Mouse (Mus musculus): ENCODE measurements around the gene Wdr63. TPM values are rescaled to one million over a fixed set of nuclear protein-coding genes. Genes with fewer than 3 reads are reported as not detected.

Wdr63 gene
- polyA plus RNA-seq (2012; rRNA removed) = 61.5 and 63.7 TPM in 2 replicates

GRCm38 (mm10) chr3:146107921-146108571, at the start of gene Wdr63:
Wdr63 (minus strand) TSS chr3:146108130.
- no peaks in the 10 kb centered on the region for H3K36me3 ChIP-seq (ENCODE audit: control insufficient read depth, insufficient read depth, low read length)
- H3K27me3 ChIP-seq (ENCODE audit: control insufficient read depth, insufficient read depth, low read length) = no peaks in the 10 kb centered on the region
- H3K27ac ChIP-seq (ENCODE audit: control insufficient read depth, insufficient read depth, low read depth, low read length) = peak within 1 kb of the TSS; percentile 94
- TF ChIP-seq CTCF (IDR thresholded peaks at IDR 0.05; ENCODE audit: control insufficient read depth, insufficient read depth, insufficient replicate concordance, low read depth, low read length) = no peak
- TF ChIP-seq POLR2A (IDR thresholded peaks at IDR 0.05; ENCODE audit: control insufficient read depth, low read depth, low read length) = no peak
- H3K4me1 ChIP-seq (ENCODE audit: control insufficient read depth, insufficient read depth, low read length) = peaks cover 6% of the 10 kb centered on the region
- peak within 1 kb of the TSS; percentile 93 for H3K4me3 ChIP-seq (ENCODE audit: control insufficient read depth, low read depth, low read length)

- Histone ChIP-seq H3K4me3 (ENCODE audit: control insufficient read depth, low read depth, low read length) (no peak overlapping the region), H3K27me3 (ENCODE audit: control insufficient read depth, insufficient read depth, low read length) (no peaks in the 10 kb centered on the region), H3K27ac (ENCODE audit: control insufficient read depth, insufficient read depth, low read depth, low read length) (no peak overlapping the region), H3K4me1 (ENCODE audit: control insufficient read depth, insufficient read depth, low read length) (no peaks in the 10 kb centered on the region), H3K36me3 (ENCODE audit: control insufficient read depth, insufficient read depth, low read length) (no peaks in the 10 kb centered on the region)
- TF ChIP-seq POLR2A (IDR thresholded peaks at IDR 0.05; ENCODE audit: control insufficient read depth, low read depth, low read length) = no peak
- no peak for TF ChIP-seq CTCF (IDR thresholded peaks at IDR 0.05; ENCODE audit: control insufficient read depth, insufficient read depth, insufficient replicate concordance, low read depth, low read length)
Measured at GRCm38 (mm10) chr3:146156811-146157210, 48.9 kb upstream of the Wdr63 start.

- H3K27me3 ChIP-seq (ENCODE audit: control insufficient read depth, insufficient read depth, low read length) = no peaks in the 10 kb centered on the region
- TF ChIP-seq POLR2A (IDR thresholded peaks at IDR 0.05; ENCODE audit: control insufficient read depth, low read depth, low read length) = no peak
- no peak for TF ChIP-seq CTCF (IDR thresholded peaks at IDR 0.05; ENCODE audit: control insufficient read depth, insufficient read depth, insufficient replicate concordance, low read depth, low read length)
- H3K4me1 ChIP-seq (ENCODE audit: control insufficient read depth, insufficient read depth, low read length) = no peaks in the 10 kb centered on the region
- H3K27ac ChIP-seq (ENCODE audit: control insufficient read depth, insufficient read depth, low read depth, low read length) = no peak overlapping the region
- no peaks in the 10 kb centered on the region for H3K36me3 ChIP-seq (ENCODE audit: control insufficient read depth, insufficient read depth, low read length)
- no peak overlapping the region for H3K4me3 ChIP-seq (ENCODE audit: control insufficient read depth, low read depth, low read length)
Measured at GRCm38 (mm10) chr3:146155628-146156576, 48.0 kb upstream of the Wdr63 start.

- peaks cover 9% of the 10 kb centered on the region for H3K4me1 ChIP-seq (ENCODE audit: control insufficient read depth, insufficient read depth, low read length)
- H3K27me3 ChIP-seq (ENCODE audit: control insufficient read depth, insufficient read depth, low read length) = peaks cover 3% of the 10 kb centered on the region; the same call in 1 of the 2 replicates
- H3K27ac ChIP-seq (ENCODE audit: control insufficient read depth, insufficient read depth, low read depth, low read length) = no peak overlapping the region
- TF ChIP-seq CTCF (IDR thresholded peaks at IDR 0.05; ENCODE audit: control insufficient read depth, insufficient read depth, insufficient replicate concordance, low read depth, low read length) = no peak
- no peak for TF ChIP-seq POLR2A (IDR thresholded peaks at IDR 0.05; ENCODE audit: control insufficient read depth, low read depth, low read length)
- no peaks in the 10 kb centered on the region for H3K36me3 ChIP-seq (ENCODE audit: control insufficient read depth, insufficient read depth, low read length)
- H3K4me3 ChIP-seq (ENCODE audit: control insufficient read depth, low read depth, low read length) = no peak overlapping the region
Measured at GRCm38 (mm10) chr3:146153862-146154611, 46.1 kb upstream of the Wdr63 start.

- Histone ChIP-seq H3K36me3 (ENCODE audit: control insufficient read depth, insufficient read depth, low read length) (no peaks in the 10 kb centered on the region), H3K4me3 (ENCODE audit: control insufficient read depth, low read depth, low read length) (no peak overlapping the region), H3K27ac (ENCODE audit: control insufficient read depth, insufficient read depth, low read depth, low read length) (no peak overlapping the region), H3K27me3 (ENCODE audit: control insufficient read depth, insufficient read depth, low read length) (peaks cover 3% of the 10 kb centered on the region; the same call in 1 of the 2 replicates), H3K4me1 (ENCODE audit: control insufficient read depth, insufficient read depth, low read length) (peaks cover 9% of the 10 kb centered on the region)
- TF ChIP-seq POLR2A (IDR thresholded peaks at IDR 0.05; ENCODE audit: control insufficient read depth, low read depth, low read length) (no peak), CTCF (IDR thresholded peaks at IDR 0.05; ENCODE audit: control insufficient read depth, insufficient read depth, insufficient replicate concordance, low read depth, low read length) (no peak)
Measured at GRCm38 (mm10) chr3:146152913-146153312, 45.0 kb upstream of the Wdr63 start.

- no peak for TF ChIP-seq POLR2A (IDR thresholded peaks at IDR 0.05; ENCODE audit: control insufficient read depth, low read depth, low read length)
- TF ChIP-seq CTCF (IDR thresholded peaks at IDR 0.05; ENCODE audit: control insufficient read depth, insufficient read depth, insufficient replicate concordance, low read depth, low read length) = no peak
- H3K36me3 ChIP-seq (ENCODE audit: control insufficient read depth, insufficient read depth, low read length) = no peaks in the 10 kb centered on the region
- H3K27ac ChIP-seq (ENCODE audit: control insufficient read depth, insufficient read depth, low read depth, low read length) = no peak overlapping the region
- no peak overlapping the region for H3K4me3 ChIP-seq (ENCODE audit: control insufficient read depth, low read depth, low read length)
- peaks cover 9% of the 10 kb centered on the region for H3K4me1 ChIP-seq (ENCODE audit: control insufficient read depth, insufficient read depth, low read length)
- peaks cover 3% of the 10 kb centered on the region; the same call in 1 of the 2 replicates for H3K27me3 ChIP-seq (ENCODE audit: control insufficient read depth, insufficient read depth, low read length)
Measured at GRCm38 (mm10) chr3:146152348-146152747, 44.4 kb upstream of the Wdr63 start.

Data from testis, adult 2 months (tissue).